Mouse (Mus musculus): Measurements from ENCODE around the gene Hint2.

The Hint2 gene

GRCm38 (mm10) chr4:43633296-43633695 is 23.0 kb downstream of the Hint2 start:
- no peak for TF ChIP-seq GATA4 (IDR thresholded peaks at IDR 0.05; ENCODE audit: insufficient replicate concordance, low read length)

GRCm38 (mm10) chr4:43631956-43632920 is 24.0 kb downstream of the Hint2 start:
- TF ChIP-seq GATA4 (IDR thresholded peaks at IDR 0.05; ENCODE audit: insufficient replicate concordance, low read length) = no peak

DNA sequence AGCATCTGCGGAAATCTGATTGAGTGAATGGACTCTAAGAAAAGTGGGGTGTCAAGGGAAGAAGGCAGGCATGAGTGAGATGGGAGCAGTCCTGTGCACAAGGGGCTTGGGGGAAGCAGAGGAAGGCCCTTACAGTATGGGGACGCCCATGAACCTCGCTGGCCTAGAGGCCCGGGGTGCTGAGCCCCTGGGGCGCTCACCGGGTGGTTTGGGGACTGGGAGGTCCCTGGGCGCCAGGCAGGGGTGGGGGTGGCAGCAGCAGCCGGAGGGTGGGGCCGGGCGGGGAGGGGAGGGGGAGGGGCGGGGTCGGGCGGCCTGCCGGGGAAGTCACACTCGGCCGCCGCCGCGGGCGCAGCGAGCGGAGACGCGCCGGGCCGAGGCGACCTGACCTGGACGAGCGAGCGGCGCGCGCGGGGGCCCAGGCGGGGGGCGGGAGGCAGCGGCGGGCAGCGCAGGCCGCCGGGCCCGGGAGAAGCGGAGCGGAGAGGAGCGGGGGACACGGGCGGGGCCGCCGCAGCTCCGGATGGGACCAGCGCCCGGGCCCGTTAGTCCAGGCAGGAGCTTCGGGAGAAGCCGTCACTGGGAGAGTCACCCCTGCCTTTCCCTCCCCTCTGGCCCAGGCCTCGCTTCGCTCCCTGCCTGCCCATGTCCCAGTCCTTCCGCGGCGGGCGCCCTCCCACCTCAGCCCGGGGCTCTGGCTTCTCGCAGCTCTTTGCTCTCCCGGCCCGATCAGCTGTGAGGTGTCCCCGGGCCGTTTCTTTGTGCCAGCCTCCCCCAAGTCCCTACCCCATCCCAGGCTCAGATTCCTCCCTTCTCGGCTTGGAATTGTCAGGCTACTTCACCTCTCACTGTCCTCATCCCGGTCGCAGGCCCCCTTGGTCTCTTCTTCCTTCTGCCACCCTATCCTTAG is 25.0 kb downstream of the Hint2 start, which contains the start of gene Npr2:
TSS of gene Npr2 (plus strand) at position 890 of the 910 bp plus-strand sequence.
- TF ChIP-seq GATA4 (IDR thresholded peaks at IDR 0.05; ENCODE audit: insufficient replicate concordance, low read length) = no peak

- TF ChIP-seq GATA4 (IDR thresholded peaks at IDR 0.05; ENCODE audit: insufficient replicate concordance, low read length) = no peak
Observed at GRCm38 (mm10) chr4:43630671-43631045, 25.6 kb downstream of the Hint2 start.

GRCm38 (mm10) chr4:43630030-43630581 is 26.2 kb downstream of the Hint2 start:
- no peak for TF ChIP-seq GATA4 (IDR thresholded peaks at IDR 0.05; ENCODE audit: insufficient replicate concordance, low read length)

- TF ChIP-seq GATA4 (IDR thresholded peaks at IDR 0.05; ENCODE audit: insufficient replicate concordance, low read length) = no peak
Observed at GRCm38 (mm10) chr4:43629106-43629817, 27.0 kb downstream of the Hint2 start.

GRCm38 (mm10) chr4:43620146-43620778 is 36.0 kb downstream of the Hint2 start:
- peak; percentile 51; the same call in 1 of the 2 replicates for TF ChIP-seq GATA4 (IDR thresholded peaks at IDR 0.05; ENCODE audit: insufficient replicate concordance, low read length)

- no peak for TF ChIP-seq GATA4 (IDR thresholded peaks at IDR 0.05; ENCODE audit: insufficient replicate concordance, low read length)
Observed at GRCm38 (mm10) chr4:43613060-43613730, 43.1 kb downstream of the Hint2 start.

- TF ChIP-seq GATA4 (IDR thresholded peaks at IDR 0.05; ENCODE audit: insufficient replicate concordance, low read length) = no peak
Observed at GRCm38 (mm10) chr4:43612534-43612933, 43.7 kb downstream of the Hint2 start.

GRCm38 (mm10) chr4:43604751-43605685 is 51.2 kb downstream of the Hint2 start:
- no peak for TF ChIP-seq GATA4 (IDR thresholded peaks at IDR 0.05; ENCODE audit: insufficient replicate concordance, low read length)
